Mouse (Mus musculus) CH12.LX (cell line): Measurements from ENCODE around the gene Pitpnm2.

ENCODE experiments used
- CHD2 ChIP-seq: IDR thresholded peaks from 2 replicates; pipeline ENCODE4 v1.6.1; 2011; ENCODE audit warnings: low read length, improper control_type of control experiment
- CTCF ChIP-seq, 2 experiments: IDR thresholded peaks in 1 of 2; conservative IDR thresholded peaks in 1 of 2; 2 replicates each; pipeline ENCODE4 v1.5.1; 2011 to 2012; ENCODE audit warnings: low read depth in 2 of 2, low read length in 2 of 2, improper control_type of control experiment in 1 of 2, inconsistent platforms in 1 of 2, mild to moderate bottlenecking in 1 of 2, moderate library complexity in 1 of 2
- JUND ChIP-seq: conservative IDR thresholded peaks from 2 replicates; pipeline ENCODE4 v1.6.1; 2011; ENCODE audit warnings: low read depth, low read length, improper control_type of control experiment
- MAFK ChIP-seq: IDR thresholded peaks from 2 replicates; pipeline ENCODE4 v1.6.1; 2011; ENCODE audit warnings: low read length, improper control_type of control experiment; ENCODE audit not compliant: insufficient replicate concordance
- MEF2A ChIP-seq: IDR thresholded peaks from 2 replicates; pipeline ENCODE4 v1.6.1; 2014; ENCODE audit warnings: low read depth, mild to moderate bottlenecking, inconsistent platforms, low read length, improper control_type of control experiment, borderline replicate concordance
- POLR2A ChIP-seq: IDR thresholded peaks from 2 replicates; pipeline ENCODE4 v1.6.1; 2011; ENCODE audit warnings: low read depth, mild to moderate bottlenecking, improper control_type of control experiment, low read length
- RAD21 ChIP-seq: IDR thresholded peaks from 2 replicates; pipeline ENCODE4 v1.6.1; 2011; ENCODE audit warnings: low read depth, mild to moderate bottlenecking, low read length, improper control_type of control experiment, moderate library complexity
- USF2 ChIP-seq: conservative IDR thresholded peaks from 2 replicates; pipeline ENCODE4 v1.6.1; 2011; ENCODE audit warnings: low read depth, low read length, improper control_type of control experiment

- no peak for TF ChIP-seq MEF2A
- TF ChIP-seq USF2, result no peak
- TF ChIP-seq CHD2, result no peak
- no peak for TF ChIP-seq MAFK
- no peak for TF ChIP-seq JUND
- no peak for TF ChIP-seq RAD21
- TF ChIP-seq CTCF (conservative IDR thresholded peaks at IDR 0.05 in 1 of 2, IDR thresholded peaks at IDR 0.05 in 1 of 2; ENCODE audit: low read depth in 2 of 2, low read length in 2 of 2), result no peak
- no peak for TF ChIP-seq POLR2A
Observed at GRCm38 (mm10) chr5:124093852-124094604, 155.5 kb downstream of the Pitpnm2 start.
